Mouse (Mus musculus) monocyte, adult 5-6 weeks (primary cell): ENCODE data around the gene Olfr167. TPM values are rescaled to one million over a fixed set of nuclear protein-coding genes. Genes with fewer than 3 reads are reported as not detected.
"Not testable (repeated sequence)": the region's sequence is repeated elsewhere in the genome, so short reads cannot be mapped to it uniquely, and the experiment has no call there.

Experiments used
- ATAC-seq: fragments of 153-309, 156-312 bp; replicated peaks from 2 replicates; pipeline ENCODE4 v1.8.0; 2017; ENCODE audit warnings: mild to moderate bottlenecking; ENCODE audit not compliant: low TSS enrichment, insufficient number of reproducible peaks, severe bottlenecking, poor library complexity, low FRiP score
- total RNA-seq: library from RNA; stranded (forward); fragments of 200-1000, 200-491, 200-594 nt; gene quantifications from 3 replicates; pipeline ENCODE4 v1.2.3, GENCODE M21; 2017

The Olfr167 gene
- total RNA-seq: not detected in 3 replicates

- ATAC-seq: no peak
Measured at GRCm38 (mm10) chr16:19522166-19522565, at the start of gene Olfr167. Gene Olfr167 (minus strand): TSS chr16:19522266.

- ATAC-seq: not testable (repeated sequence)
Measured at GRCm38 (mm10) chr16:19571709-19572108, 49.6 kb upstream of the Olfr167 start, which contains the start of gene Olfr169. Gene Olfr169 (minus strand): TSS chr16:19571809.

GRCm38 (mm10) chr16:19553429-19553828 is 31.4 kb upstream of the Olfr167 start:
- not testable (repeated sequence) for ATAC-seq

- ATAC-seq: not testable (repeated sequence)
Measured at GRCm38 (mm10) chr16:19552246-19552645, 30.2 kb upstream of the Olfr167 start.

- ATAC-seq: no peak
Measured at GRCm38 (mm10) chr16:19535455-19535854, 13.4 kb upstream of the Olfr167 start, which contains the start of gene Olfr168. Gene Olfr168 (minus strand): TSS chr16:19535555.

GRCm38 (mm10) chr16:19483394-19483793 is 38.7 kb downstream of the Olfr167 start, which contains the start of gene Olfr166:
Gene Olfr166 (plus strand): TSS chr16:19483694.
- ATAC-seq: no peak

GRCm38 (mm10) chr16:19464365-19464764 is 57.7 kb downstream of the Olfr167 start:
- ATAC-seq: no peak

Other genes starting within 250 kb of the Olfr167 start
- gene Olfr164, start 208.2 kb downstream of the Olfr167 start, total RNA-seq: not detected in 3 replicates
- not detected in 3 replicates for gene Olfr165, start 99.1 kb downstream of the Olfr167 start, total RNA-seq
- 0.19 TPM in 1 of 3 replicates, not detected in the others for gene Olfr166, start 38.6 kb downstream of the Olfr167 start, total RNA-seq
- gene Olfr168, start 13.3 kb upstream of the Olfr167 start, total RNA-seq: not detected in 3 replicates
- not detected in 3 replicates for gene Olfr169, start 49.5 kb upstream of the Olfr167 start, total RNA-seq
- gene Olfr170, start 89.6 kb upstream of the Olfr167 start, total RNA-seq: not detected in 3 replicates
- not detected in 3 replicates for gene Olfr171, start 107.7 kb upstream of the Olfr167 start, total RNA-seq
- gene Lamp3, start 184.1 kb upstream of the Olfr167 start, total RNA-seq: 0.19 to 0.67 TPM (median 0.53 TPM) in 3 replicates
- 28.4 to 35.3 TPM (median 33.8 TPM) in 3 replicates for gene B3gnt5, start 237.9 kb upstream of the Olfr167 start, total RNA-seq